Mouse (Mus musculus): ENCODE results near the gene Plppr3.

GRCm38 (mm10) chr10:79880721-79881120 lies 6.3 kb upstream of the Plppr3 start:
- TF ChIP-seq CTCF (IDR thresholded peaks at IDR 0.05; ENCODE audit: borderline replicate concordance, insufficient read depth, low read length), result no peak
- no peak for TF ChIP-seq POLR2A (IDR thresholded peaks at IDR 0.05; ENCODE audit: low read depth, low read length)
